Mouse (Mus musculus) erythroblast, embryonic 14.5 days (primary cell): ENCODE data around the gene Gpr107.

Experiments
- GATA1 ChIP-seq: IDR thresholded peaks from 2 replicates; pipeline ENCODE4 v1.6.1; 2012; ENCODE audit warnings: low read length, inconsistent platforms, mixed read lengths
- TAL1 ChIP-seq: IDR thresholded peaks from 3 replicates; pipeline ENCODE4 v1.6.1; 2012; ENCODE audit warnings: low read length, inconsistent platforms, mixed read lengths

DNA sequence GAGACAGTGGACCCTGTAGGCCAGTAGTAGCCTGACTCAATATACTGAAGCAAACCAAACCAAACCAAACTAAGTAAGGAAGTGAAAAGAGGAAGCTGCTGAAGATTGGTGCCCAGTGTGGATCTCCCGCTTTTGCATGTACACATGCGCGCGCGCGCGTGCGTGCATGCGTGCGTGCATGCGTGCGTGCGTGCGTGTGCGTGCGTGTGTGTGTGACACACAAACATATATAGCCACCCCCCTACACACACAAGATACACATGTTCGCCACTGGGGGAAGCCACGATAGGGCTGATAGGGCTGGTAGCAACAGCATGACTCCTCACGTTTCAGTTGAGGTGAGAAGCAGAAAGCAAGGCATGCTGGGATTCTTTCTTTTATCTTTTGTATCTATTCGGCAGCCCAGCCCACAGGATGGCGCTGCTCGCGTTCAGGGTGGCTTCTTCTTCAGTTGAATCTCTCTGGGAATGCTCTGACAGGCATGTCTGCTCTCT lies 87.1 kb downstream of the Gpr107 start:
- TF ChIP-seq TAL1 (no peak), GATA1 (no peak)
